Mouse (Mus musculus) cerebellum, postnatal 10 days (tissue): ENCODE results near the gene Itln1.

ENCODE experiments used
- DNase-seq, 2 experiments: peaks; one replicate each; pipeline ENCODE4 v3.0.0; 2021; ENCODE audit warnings: mixed read lengths in 2 of 2

Gene Itln1

DNA sequence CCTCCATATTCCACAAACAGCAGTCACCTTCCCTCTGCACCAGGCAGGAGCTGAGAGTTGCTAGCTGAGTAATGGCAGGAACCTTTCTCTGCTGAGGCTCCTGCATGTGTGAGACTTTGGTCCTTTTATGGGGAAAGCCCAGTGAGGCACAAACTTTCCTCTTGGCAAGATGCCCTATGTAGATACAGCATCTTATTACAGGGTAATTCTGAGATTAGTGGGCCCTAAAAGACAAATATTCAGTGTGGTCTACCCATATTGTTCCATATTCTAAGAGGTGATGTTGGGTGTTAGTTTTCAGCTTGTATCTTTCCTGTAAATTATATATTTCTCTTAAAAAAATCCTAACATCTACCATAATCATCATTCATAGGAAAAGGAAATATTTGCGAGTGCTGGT lies at the start of gene Itln1:
TSS of gene Itln1 (minus strand) at position 101 of the 400 bp plus-strand sequence.
- no peak for DNase-seq

DNA sequence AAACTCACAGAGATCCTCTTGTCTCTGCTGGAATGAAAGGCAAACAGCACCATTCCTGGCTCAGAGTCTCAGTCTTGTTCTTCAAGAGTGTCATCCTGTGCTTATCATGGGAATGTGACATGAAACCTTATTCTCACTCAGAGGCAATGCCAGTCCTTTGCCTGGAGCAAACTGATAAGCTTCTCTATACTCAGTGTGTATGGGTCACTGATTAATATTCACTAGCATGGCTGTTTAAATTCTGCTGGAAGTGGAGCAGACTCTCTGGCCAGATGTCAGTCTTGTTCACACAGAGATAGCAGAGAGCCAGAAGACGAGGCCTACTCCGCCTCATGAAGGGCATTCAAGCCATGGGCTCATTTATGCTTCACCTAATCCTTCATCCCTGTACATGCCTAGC lies 49.5 kb upstream of the Itln1 start:
- no peak for DNase-seq

DNA sequence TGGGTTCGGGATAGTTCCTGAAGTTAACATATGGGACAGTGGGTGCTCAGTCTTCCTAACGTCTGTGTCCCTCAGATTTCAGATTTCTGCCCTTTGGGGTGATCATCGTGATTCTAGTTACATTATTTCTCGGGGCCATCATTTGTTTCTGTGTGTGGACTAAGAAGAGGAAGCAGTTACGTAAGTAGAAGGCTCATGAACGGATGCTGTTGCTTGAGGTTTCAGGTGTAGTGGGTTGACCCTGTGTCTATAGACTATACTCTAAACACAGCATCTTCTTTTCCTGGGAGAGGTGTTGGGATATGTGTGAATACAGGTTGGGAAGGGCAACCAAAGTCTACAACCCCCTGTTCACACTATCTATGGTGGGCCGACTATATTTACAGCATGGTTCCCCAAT lies 42.1 kb upstream of the Itln1 start:
- no peak for DNase-seq

DNA sequence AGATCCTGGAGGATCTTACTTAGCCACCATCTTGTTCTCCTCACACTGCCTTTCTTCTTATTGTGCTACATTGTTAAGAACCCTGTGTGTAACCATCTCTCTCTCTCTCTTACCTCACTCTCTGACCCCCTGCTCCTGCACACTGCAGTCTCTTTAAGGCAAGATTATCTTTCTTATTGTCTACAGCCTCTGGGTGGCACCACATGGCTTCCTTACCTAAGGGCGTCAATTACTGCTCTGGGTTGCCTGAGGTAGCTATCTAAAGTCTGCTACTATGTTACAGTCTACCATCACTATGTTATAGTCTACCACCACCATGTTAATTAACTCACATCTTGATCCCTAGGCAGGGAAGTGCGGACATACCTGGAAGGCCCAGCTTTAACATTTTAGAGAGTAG lies 33.3 kb upstream of the Itln1 start:
- no peak for DNase-seq

DNA sequence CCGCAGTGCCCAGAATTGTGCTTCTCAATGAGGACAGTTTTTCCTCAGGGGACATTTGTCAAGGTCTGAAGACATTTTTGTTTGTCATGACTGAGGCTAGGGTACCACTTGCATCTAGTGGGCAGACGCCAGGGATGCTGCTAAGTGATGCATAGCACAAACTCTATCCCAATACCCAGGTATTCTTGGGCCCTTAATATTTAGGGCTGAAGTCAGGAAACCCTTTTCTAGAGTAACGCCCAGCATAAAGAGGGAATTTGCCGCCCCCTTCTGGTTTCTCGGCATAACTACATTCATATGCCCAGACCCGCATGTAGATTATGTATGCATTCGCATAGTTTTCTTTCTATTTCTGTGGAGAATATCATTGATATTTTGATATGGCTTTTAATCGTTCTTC lies 31.7 kb upstream of the Itln1 start:
- DNase-seq, result peak; percentile 74 to 78

DNA sequence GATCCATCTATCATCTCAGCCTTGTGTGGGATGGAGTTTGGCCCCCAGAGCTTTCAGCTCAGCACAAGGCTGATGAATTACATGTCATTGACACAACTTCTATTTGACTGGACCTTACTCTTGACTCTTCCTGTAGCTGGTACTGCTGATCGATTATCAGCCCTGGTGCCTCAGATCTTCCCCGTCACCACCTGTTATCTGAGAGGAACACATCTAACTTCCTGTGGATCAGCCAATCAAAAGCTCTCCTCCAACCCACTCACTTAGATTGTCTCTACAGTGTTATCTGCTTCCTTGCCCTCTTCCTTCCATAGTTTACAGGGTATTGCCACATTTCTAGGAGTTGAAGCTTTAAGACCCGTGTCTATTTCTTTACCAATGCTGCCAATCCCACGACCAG lies 30.8 kb upstream of the Itln1 start:
- DNase-seq, result no peak

DNA sequence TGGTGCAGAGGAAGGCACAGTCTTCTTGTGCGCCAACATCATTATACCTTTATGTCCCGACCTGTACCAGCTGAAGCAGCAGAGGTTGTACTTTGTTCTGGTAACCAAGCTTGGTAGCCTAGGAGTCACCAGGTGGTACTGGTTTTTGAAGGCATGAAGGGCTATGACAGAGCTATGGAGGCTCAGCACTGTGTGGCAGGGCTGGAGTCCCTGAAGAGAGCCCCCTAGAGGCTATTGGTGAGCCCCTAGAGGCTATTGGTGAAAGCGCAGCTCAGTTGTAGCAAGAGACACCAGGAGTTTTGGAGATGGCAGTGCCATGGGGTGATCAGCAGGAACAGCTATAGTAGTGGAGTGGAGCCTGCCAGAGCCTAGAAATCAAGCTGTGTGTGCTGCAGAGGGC lies 29.2 kb upstream of the Itln1 start:
- peak; percentile 14 to 18 for DNase-seq

DNA sequence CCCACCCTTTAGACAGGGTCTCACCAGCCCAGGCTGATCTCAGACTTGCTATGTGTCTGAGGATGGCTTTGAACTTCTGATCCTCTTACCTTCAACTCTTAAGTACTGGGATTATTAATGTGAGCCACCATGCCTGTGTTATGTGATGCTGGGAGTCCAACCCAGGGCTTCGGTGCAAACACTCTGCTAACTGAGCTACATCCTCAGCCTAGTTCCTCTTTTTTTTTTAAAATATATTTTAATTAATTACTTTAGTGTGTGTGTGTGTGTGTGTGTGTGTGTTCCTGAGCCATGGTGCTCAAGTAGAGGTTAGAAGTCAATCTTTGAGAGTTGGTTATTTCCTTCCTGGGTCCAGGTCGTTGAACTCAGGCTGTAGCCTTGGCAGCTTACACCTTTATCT lies 27.9 kb upstream of the Itln1 start:
- no peak for DNase-seq

DNA sequence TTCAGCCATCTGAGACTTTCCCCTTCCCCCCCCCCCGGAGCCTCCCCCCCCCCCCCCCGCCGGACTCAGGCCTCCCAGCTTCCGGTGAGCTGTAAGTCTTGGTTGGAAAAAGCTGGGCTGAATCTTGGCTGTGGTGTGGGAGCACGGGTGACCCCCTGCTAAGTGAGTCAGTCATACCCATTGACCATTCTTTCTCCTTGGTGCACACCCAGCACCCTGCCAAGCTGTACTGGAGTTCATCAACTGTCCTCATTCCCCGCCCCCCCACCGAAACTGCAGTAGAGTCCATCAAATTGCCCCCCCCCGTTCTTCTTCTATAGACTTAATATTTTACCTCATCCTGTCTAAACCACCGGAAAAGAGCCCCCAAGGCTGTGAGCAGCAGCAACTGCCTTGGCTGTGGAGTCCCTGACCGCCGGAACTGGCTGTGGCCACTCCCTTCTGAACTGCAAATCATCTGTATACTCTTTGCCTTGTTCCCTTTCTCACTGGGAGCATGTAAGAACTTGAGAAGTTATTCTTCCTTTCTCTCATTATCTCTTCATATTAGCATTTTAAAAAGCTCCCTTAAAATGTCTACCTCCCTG lies 26.6 kb upstream of the Itln1 start:
- peak; percentile 13 to 15 for DNase-seq

DNA sequence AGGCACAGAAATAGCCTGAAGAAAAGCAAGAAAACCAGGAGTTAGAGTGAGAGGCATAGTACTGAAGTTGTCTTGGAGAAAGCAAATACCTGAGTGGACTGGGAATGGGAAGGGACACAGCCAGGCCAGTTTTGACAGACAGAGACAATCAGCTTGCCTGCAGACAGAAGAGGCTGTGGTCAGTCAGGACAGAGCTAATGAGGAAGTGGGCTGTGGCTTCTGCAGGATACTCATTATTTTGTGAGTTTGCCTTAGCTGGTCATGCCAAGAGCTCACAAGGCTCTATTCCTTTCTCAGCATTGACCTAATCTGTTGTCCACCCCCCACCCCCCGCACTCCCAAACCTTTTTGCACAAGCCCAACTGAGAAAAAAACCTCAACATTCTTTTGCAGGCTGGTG lies 26.1 kb upstream of the Itln1 start:
- no peak for DNase-seq

DNA sequence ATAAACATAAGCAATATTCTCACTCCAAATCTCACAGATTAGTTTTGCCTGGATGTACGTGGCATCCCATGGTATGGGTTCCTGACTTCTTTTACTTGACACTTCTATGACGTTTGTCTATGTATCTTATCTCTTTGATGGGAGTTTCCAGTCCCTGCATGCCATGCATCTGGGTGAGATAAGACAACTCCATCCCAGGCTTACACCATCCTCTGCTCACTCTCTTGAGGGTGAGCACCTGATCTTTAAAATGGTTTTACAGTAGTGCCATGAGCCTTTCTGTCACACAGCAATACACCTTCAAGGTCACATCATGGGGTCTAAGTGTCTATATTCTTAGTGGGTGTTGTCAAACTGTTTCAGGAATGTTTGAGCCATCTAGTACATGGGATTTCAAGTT lies 25.2 kb upstream of the Itln1 start:
- no peak for DNase-seq

DNA sequence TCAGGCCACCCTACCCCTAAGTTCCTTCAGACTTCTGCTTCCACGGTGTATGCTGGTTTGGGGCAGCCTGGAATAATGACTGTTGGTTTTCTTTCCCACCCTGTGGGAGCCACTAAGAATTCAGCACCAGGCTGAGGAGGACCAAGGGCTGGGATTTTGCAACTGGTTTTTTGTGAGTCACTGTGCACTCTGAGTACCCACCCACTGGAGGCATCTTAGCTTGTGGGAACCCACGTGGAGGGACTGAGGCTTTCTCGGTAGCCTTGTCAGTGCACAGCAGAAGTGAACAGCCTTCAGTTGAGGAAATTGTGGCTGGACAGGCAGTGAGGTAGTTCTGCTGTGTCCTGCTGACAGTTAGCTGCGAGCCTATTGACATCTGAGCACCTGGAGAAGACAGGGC lies 23.8 kb upstream of the Itln1 start, which contains the start of gene Cd244a:
TSS of gene Cd244a (plus strand) at position 296 of the 400 bp plus-strand sequence.
- DNase-seq, result no peak

DNA sequence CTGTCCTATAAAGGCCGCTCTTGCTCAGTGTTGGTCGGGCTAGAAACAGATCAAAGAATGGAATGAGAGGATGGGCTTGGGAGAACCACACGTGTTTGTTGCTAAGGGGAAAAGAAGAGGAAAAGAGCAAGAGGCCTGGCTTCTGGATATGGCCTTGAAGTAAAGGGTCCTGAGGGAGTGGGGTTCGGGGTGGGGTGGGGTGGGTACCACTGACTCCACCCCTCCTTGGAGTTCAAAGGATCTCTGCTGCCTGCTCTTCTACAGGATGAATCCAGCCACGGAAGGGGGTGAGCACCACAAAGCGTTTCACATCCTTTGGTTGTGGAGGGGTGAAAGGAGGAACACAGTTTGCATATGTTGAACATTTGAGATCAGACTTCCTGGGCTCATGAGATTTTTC lies 23.3 kb upstream of the Itln1 start:
- DNase-seq, result no peak

DNA sequence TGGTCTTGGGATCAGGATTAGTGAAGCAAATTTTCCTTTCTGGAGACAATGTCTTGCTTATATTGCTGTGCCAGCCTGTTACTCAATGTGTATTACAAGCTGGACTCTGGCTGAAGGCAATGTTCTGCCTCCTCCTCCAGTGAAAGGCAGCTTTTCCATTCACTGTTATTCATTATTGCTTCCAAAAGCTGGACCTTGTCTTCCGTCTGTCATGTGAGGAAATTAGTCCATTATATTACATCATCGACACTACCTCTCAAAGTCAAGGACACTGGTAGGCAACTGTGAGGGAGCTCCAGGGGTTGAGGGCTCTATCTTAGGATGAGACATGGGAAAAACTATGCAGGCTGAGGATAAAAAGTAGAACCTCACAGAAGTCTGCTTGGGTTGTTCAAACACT lies 21.3 kb upstream of the Itln1 start:
- DNase-seq, result no peak

DNA sequence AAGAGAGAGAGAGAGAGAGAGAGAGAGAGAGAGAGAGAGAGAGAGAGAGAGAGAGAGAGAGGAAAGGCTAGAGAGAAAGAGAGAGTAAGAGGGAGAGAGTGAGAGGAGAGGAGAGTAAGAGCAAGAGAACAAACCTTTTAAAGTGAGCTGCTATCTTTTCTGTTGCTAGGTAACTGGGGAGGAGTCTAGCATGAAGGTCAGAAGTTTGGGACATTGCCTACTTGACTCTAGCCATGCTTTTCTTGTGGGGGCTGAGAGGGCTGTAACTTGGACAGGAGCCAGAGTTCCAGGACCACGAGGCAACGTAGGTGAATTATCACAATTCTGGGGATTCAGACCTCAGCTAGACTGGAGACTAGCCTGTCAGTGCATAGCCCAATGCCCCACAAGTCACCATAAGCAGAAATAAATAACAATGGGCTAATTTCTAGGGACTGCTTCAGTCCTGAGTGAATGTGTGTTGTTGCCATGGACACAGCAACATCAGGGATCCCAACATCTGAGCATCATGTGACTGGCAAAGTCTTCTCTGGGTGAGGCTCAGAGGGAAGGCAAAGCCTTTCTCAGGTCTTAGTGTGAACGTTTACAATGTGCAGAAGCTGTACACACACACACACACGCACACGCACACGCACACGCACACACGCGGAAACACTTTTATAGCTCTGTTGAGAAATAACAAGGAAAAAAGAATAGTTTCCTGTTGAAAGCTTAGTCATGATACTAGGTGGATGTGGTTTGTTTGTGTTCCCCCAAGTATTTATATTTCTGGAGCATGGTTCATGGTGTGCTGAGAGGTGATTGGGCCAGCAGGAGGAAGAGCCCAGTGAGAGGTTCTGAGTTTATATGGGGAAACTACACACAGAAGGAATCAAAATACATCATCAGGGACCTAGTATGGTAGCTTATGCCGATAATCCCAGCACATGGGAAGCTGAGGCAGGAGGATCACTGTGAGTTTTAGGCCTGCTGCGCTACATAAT lies 18.6 kb upstream of the Itln1 start:
- no peak for DNase-seq

DNA sequence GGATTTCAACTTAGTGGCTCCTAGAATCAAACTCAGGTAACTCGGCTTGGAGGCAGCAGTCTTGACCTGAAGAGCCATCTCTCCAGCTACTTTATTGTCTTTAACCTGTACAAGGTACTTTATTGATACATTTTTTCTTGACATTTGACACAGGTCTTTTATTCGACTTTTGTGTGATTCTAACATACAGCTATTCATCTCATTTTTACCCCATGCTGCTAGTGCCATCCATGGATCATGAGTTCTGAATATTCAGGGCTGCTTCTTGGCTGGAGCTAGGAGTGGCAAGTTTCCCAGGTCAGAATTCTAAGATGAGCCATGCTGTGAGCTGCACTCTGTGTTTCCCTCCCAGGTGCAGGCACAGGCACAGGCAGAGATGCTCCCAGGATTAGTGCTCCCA lies 17.1 kb upstream of the Itln1 start:
- DNase-seq, result no peak

DNA sequence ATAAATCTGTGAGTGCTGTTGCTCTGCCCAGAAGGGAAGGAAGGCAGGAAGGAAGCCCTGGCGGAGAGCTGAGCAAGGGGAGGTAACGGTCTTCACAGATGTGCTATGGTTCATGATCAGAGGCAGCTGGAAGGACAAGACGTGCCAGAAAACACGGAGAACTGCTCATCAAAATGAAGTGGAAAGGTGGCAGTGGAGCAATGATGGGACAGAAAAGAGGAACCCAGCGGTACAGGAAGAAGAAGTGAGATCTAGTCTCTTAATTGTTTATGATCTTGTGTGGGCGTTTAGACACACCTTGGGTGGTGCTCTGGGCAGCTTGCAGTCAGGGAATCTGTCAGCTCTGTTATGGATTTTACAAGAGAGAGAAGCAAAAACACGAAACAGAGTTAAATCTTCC lies 16.2 kb upstream of the Itln1 start:
- no peak for DNase-seq

DNA sequence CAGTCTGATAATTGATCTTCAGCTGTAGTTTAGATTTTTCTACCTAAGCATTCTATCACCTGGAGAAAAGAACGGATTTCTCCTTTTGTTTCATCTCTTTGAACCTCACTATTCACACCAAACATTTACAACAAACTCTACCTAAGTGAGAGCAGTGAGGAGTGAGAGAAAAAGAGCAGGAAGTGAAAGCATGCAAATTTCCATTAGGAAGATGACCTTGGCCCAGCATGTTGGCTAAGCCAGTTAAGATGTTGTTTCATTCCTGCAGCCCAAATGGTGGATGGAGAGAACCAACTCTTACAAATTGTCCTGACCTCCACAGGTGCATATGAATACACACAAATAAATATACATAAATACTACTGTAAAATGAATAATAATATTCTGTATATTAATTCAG lies 5.6 kb upstream of the Itln1 start:
- DNase-seq, result no peak

DNA sequence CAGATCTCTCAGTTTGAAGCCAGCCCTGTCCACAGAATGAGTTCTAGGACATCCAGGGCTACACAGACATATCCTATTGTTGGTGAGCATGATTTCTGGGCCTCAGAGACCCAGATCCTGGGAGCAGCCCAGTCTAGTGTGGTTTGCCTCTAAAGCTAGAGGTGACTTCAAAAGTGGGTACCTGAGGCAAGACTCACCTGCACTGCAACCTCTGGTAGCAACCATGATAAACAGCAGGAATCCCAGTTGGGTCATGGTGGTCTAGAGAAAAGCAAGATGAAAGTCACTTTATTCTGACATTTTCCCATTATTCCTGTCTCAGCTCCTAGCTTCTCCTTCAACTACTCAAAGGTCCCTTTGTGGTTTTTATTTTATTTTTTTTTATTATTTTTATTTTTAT lies 537 bp downstream of the Itln1 start:
- DNase-seq, result no peak

DNA sequence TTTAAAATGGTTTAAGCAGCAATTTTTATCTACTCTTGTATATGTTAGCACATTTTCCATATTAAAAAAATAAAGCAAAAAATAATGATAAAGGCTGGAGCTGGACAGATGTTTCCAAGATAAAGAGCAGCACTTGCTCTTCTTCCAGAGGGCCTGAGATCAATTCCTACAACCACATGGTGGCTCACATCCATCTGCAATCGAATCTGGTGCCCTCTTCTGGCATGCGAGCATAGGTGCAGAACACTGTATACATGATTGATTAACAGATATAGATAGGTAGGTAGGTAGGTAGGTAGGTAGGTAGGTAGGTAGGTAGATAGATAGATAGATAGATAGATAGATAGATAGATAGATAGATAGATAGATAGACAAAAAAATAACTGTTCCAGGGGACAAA lies 2.3 kb downstream of the Itln1 start:
- no peak for DNase-seq

DNA sequence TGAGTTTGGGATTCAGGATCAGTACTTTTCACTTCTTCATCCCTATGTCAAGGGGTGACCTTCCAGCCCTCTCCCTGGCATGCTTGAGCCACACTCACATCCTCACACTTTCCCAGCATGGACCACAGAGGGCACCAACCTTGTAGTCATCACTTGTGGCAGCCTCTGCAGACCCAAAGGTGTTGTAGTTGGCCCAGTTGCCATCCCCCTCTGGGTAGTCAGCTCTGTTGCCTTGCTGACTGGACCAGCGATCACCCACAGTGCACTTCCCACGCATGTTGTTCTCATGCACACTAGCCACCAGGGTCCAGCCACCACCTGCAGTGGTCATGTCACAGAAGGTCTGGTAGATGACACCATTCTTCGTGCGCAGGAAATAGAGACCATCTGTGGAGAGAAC lies 3.7 kb downstream of the Itln1 start:
- DNase-seq, result no peak

DNA sequence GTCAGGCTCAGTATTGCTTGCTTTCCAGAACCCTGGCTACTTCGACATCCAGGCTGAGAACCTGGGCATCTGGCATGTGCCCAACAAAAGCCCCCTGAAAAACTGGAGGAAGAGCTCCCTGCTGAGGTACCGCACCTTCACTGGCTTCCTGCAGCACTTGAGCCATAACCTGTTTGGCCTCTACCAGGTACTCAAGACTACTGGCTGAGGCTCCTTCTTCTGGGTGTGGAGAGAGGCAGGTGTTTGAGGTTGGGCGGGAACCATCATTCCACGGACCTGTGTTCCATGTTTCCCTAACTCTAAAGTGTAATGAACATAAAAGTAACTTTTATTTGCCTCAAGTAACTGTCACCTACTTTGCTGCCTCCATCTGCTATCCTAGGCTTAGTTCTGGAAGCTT lies 19.5 kb downstream of the Itln1 start:
- no peak for DNase-seq

DNA sequence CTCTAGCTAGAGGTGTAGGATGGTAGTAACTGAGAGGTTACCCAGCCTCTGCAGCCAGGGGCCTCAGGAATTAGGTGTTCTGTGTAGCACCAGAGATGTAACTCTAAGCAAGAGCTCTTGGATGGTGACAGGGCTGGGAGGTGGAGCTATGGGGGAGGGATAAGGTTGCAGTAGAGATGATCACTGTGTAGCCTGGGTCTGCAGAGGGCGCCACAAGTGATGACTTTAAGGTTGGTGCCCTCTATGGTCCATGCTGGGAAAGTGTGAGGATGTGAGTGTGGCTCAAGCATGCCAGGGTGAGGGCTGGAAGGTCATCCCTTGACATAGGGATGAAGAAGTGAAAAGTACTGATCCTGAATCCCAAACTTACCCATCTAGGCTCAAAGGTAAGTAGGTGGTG lies 20.1 kb downstream of the Itln1 start:
- DNase-seq, result no peak

DNA sequence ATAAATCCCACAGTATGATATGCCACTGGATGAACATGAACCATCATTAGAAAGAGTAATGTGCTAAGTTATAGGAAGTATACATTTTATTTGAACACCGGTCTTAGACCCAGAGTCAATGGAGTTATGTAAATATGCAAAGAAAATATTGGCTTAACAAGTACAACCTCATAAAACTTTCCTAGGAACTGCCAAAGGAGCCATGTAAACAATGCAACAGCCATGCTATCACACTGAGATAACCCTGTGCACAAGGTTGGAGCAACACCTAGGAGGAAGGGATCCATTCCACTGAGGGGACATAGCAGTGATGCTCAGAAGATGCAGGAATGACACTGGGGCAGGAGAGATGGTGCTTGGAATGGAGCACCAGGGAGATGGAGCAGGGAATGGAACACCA lies 21.3 kb downstream of the Itln1 start:
- no peak for DNase-seq

DNA sequence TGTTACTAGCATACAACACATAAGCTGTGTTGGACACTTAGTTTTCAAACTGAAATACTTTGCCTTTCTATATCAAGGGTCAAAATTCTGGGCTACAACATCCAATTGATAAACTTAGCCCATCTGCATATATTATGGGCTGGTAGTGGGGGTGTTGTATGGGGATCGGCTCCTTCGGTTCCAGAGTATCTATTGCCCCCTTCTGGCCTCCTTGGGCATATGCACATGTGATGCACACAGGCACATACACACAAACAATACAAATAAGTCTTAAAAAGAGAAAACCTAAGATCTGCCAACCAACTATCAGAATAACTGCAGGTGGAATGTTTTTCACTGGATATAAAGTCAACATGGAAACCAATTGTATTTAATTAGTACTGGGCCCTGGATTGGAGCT lies 21.9 kb downstream of the Itln1 start:
- no peak for DNase-seq
